Mouse (Mus musculus): ENCODE results near the gene Mrpl20. TPM values are rescaled to one million over a fixed set of nuclear protein-coding genes. Genes with fewer than 3 reads are reported as not detected.

Mrpl20 gene
- polyA plus RNA-seq, 1 experiment from 2014 or later, result 226 TPM

DNA sequence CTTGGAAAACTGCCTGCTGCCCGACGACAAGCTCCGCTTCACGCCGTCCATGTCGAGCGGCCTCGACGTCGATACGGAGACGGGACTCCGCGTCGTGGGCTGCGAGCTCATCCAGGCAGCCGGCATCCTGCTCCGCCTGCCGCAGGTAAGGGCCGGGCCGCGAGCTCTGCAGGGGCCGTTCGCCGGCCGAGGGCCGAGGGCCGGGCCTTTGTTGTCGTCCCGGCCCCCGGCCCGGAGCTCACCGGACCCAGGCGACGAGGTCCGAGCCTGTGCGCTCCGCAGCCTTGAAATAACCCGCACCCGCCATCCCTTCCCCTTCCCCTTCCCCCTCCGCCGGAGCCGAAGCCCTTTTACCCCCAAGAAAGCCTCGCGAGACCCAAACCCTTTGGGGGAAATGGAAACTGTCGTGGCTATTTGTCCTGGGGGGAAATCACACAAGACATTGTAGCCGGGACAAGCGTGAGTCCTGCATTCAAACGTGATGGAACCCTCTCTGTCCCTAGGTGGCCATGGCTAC lies 10.0 kb downstream of the Mrpl20 start:
- WGBS, result under 1% methylated on average over 44 of the region's 49 CpGs

DNA sequence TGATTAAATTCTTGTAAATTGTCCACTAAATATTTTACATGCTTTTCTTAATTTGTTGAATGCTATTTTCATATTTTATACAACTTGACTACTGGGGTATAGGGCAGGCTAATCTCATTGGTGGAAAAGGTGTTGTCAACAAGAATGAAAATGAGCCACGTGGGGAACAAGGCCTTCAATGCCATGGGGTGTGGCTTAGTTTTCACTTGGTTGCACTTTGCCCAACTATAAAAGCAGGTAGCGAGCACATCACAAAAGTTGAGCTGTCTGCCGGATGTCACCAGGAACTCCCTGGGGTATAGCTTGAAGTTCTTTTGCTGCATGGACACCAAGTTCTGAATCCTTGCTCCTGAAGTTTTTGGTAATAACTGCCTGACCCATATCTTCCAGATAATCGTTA lies 14.9 kb downstream of the Mrpl20 start:
- no peaks in the 10 kb centered on the region for H3K9me3 ChIP-seq (ENCODE audit: control insufficient read depth, low read length)
- H3K9ac ChIP-seq (ENCODE audit: low read depth, low read length), result no peak overlapping the region
- H3K36me3 ChIP-seq (ENCODE audit: control insufficient read depth, insufficient read depth, low read length), result peaks cover 89% of the 10 kb centered on the region
- no peaks in the 10 kb centered on the region for H3K27me3 ChIP-seq (ENCODE audit: control insufficient read depth, insufficient read depth, low read length)
- H3K4me2 ChIP-seq (replicated peaks; ENCODE audit: low read depth, low read length), result no peak overlapping the region
- no peak overlapping the region for H3K4me3 ChIP-seq (ENCODE audit: low read length)
- H3K27ac ChIP-seq (ENCODE audit: low read depth, low read length), result no peak overlapping the region
- no peak for ATAC-seq (ENCODE audit: low FRiP score, low TSS enrichment)
- 91% methylated on average over 4 of the region's 4 CpGs for WGBS
- peaks cover 10% of the 10 kb centered on the region for H3K4me1 ChIP-seq (ENCODE audit: control insufficient read depth, insufficient read depth, low read length)

More for the DNA sequence above, 10.0 kb downstream of the Mrpl20 start:
- peaks cover 10% of the 10 kb centered on the region for H3K4me1 ChIP-seq (ENCODE audit: control insufficient read depth, insufficient read depth, low read length)
- H3K4me2 ChIP-seq (replicated peaks; ENCODE audit: low read depth, low read length), result peak overlapping the region; percentile 92
- H3K9ac ChIP-seq (ENCODE audit: low read depth, low read length), result peak overlapping the region; percentile 100
- H3K27ac ChIP-seq (ENCODE audit: low read depth, low read length), result peak overlapping the region; percentile 91
- no peaks in the 10 kb centered on the region for H3K9me3 ChIP-seq (ENCODE audit: control insufficient read depth, low read length)
- peak overlapping the region; percentile 100 for H3K4me3 ChIP-seq (ENCODE audit: low read length)
- H3K27me3 ChIP-seq (ENCODE audit: control insufficient read depth, insufficient read depth, low read length), result no peaks in the 10 kb centered on the region
- peak; percentile 38 for ATAC-seq (ENCODE audit: low FRiP score, low TSS enrichment)
- H3K36me3 ChIP-seq (ENCODE audit: control insufficient read depth, insufficient read depth, low read length), result peaks cover 73% of the 10 kb centered on the region

DNA sequence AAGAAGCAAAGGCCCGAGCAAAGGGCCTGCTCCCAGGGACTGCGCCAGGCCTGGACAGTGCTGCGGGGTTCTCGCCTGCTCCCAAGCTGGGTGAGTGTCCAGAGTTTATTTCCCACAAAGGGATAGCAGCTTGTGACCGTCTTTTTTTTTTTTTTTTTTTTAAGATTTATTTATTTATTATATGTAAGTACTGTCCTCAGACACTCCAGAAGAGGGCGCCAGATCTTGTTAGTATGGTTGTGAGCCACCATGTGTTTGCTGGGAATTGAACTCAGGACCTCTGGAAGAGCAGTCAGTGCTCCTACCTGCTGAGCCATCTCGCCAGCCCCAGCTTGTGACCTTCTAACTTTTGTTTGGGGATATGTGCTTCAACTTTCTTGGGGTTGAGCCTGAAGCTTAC lies 18.3 kb downstream of the Mrpl20 start:
- no peak for ATAC-seq (ENCODE audit: low FRiP score, low TSS enrichment)
- no peak overlapping the region for H3K4me3 ChIP-seq (ENCODE audit: low read length)
- no peaks in the 10 kb centered on the region for H3K4me1 ChIP-seq (ENCODE audit: control insufficient read depth, insufficient read depth, low read length)
- 79% methylated on average over 7 of the region's 7 CpGs for WGBS
- H3K9me3 ChIP-seq (ENCODE audit: control insufficient read depth, low read length), result no peaks in the 10 kb centered on the region
- peaks cover 96% of the 10 kb centered on the region for H3K36me3 ChIP-seq (ENCODE audit: control insufficient read depth, insufficient read depth, low read length)
- no peaks in the 10 kb centered on the region for H3K27me3 ChIP-seq (ENCODE audit: control insufficient read depth, insufficient read depth, low read length)
- H3K9ac ChIP-seq (ENCODE audit: low read depth, low read length), result no peak overlapping the region
- no peak overlapping the region for H3K27ac ChIP-seq (ENCODE audit: low read depth, low read length)
- H3K4me2 ChIP-seq (replicated peaks; ENCODE audit: low read depth, low read length), result no peak overlapping the region

DNA sequence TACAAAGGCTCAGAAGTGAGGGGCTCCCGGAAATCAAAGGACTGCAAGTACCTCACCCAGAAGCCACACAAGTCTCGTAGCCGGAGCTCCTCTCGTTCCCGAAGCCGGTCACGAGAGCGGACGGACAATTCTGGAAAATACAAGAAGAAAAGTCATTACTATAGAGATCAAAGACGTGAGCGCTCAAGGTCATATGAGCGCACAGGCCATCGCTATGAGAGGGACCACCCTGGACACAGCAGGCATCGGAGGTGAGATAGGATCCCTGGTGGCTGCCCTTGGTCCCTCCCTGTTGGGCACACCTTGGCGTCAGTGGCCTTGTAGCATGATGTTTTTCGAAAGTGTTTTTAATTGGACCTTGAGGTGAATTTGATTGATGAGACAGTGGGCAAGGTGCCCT lies 20.8 kb downstream of the Mrpl20 start:
- WGBS, result 97% methylated on average over 16 of the region's 16 CpGs
- Histone ChIP-seq H3K4me2 (replicated peaks; ENCODE audit: low read depth, low read length) (no peak overlapping the region), H3K4me1 (ENCODE audit: control insufficient read depth, insufficient read depth, low read length) (no peaks in the 10 kb centered on the region), H3K27me3 (ENCODE audit: control insufficient read depth, insufficient read depth, low read length) (no peaks in the 10 kb centered on the region), H3K27ac (ENCODE audit: low read depth, low read length) (no peak overlapping the region), H3K9ac (ENCODE audit: low read depth, low read length) (no peak overlapping the region), H3K9me3 (ENCODE audit: control insufficient read depth, low read length) (no peaks in the 10 kb centered on the region), H3K4me3 (ENCODE audit: low read length) (no peak overlapping the region), H3K36me3 (ENCODE audit: control insufficient read depth, insufficient read depth, low read length) (peaks cover 84% of the 10 kb centered on the region)
- no peak for ATAC-seq (ENCODE audit: low FRiP score, low TSS enrichment)

DNA sequence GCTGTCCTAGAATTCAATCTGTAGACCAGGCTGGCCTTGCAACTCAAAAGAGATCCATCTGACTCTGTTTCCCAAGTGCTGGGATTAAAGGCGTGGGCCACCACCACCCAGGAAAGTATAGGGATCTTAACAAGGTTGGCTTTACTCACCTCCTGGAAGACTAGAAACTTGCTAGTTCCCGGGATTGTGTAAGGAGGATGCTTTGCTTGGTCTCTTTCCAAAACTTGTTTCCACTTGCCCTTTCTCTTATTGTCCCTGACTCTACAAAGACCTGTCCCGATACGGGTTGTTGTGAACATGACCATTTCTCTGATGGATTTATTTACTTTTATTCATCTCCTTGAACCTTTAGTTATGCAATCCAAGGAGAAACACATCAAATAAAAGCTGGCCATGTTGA lies 27.2 kb downstream of the Mrpl20 start:
- ATAC-seq (ENCODE audit: low FRiP score, low TSS enrichment), result no peak
- 92% methylated on average over 4 of the region's 4 CpGs for WGBS

DNA sequence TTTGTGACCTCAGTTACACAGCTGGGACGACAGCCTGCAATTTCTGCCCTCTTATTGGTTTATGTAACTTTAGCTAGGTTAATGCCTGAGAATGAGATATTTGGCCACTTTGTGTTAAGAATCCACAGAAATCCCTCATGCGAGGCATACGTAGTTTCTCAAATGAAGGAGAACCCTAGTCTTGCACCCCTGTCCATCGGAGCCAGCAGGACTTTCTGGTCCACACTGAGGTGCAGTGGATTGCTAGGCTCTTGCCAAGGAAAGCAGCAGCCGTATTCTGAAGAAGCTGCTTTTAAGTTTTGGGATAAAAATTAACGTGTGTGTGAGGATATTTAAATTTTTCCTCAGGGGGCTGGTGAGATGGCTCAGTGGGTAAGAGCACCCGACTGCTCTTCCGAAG lies 27.9 kb downstream of the Mrpl20 start:
- WGBS, result 50% methylated on average over 8 of the region's 8 CpGs
- Histone ChIP-seq H3K4me3 (ENCODE audit: low read length) (peak overlapping the region; percentile 91; the same call in 1 of the 2 replicates), H3K36me3 (ENCODE audit: control insufficient read depth, insufficient read depth, low read length) (peaks cover 18% of the 10 kb centered on the region)

More for the DNA sequence above, 27.2 kb downstream of the Mrpl20 start:
- H3K4me3 ChIP-seq (ENCODE audit: low read length), result no peak overlapping the region
- peaks cover 10% of the 10 kb centered on the region for H3K4me1 ChIP-seq (ENCODE audit: control insufficient read depth, insufficient read depth, low read length)
- no peak overlapping the region for H3K27ac ChIP-seq (ENCODE audit: low read depth, low read length)
- no peaks in the 10 kb centered on the region for H3K27me3 ChIP-seq (ENCODE audit: control insufficient read depth, insufficient read depth, low read length)
- H3K9me3 ChIP-seq (ENCODE audit: control insufficient read depth, low read length), result no peaks in the 10 kb centered on the region
- H3K9ac ChIP-seq (ENCODE audit: low read depth, low read length), result no peak overlapping the region
- H3K36me3 ChIP-seq (ENCODE audit: control insufficient read depth, insufficient read depth, low read length), result peaks cover 25% of the 10 kb centered on the region
- no peak overlapping the region for H3K4me2 ChIP-seq (replicated peaks; ENCODE audit: low read depth, low read length)

DNA sequence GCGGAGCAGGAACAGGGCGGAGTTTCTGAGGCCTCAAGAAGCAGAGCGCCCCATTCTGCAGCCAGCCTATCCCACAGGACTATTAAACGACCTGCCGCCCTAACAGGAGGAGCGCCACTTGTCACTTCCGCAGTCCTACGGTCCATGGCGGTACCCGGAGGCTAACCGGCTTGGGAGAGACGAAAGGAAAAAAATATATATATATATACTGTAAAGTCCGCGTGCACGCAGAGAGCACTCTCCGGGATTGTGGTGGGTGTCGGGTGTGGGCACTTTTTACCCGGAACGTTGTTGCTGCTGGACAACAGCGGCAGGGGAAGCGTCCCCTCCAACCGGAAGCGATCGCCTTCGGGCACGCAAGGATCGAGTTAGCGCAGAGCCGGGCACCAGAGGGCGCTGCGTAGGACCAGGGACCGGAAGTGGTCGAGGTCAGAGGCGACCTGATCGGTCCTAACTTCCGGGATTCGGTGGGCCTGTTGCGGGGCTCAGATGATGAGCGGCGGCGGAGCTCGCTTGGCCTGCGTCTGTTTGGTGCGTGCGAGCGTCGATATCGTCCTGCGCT lies 28.6 kb downstream of the Mrpl20 start, which contains the start of gene Aurkaip1:
TSS of gene Aurkaip1 (plus strand) at position 68 of the 562 bp plus-strand sequence.
- WGBS, result under 1% methylated on average over 49 of the region's 49 CpGs
- H3K27me3 ChIP-seq (ENCODE audit: control insufficient read depth, insufficient read depth, low read length), result no peaks in the 10 kb centered on the region
- peak within 1 kb of the TSS; percentile 91 for H3K4me3 ChIP-seq (ENCODE audit: low read length)
- H3K4me1 ChIP-seq (ENCODE audit: control insufficient read depth, insufficient read depth, low read length), result peaks cover 10% of the 10 kb centered on the region
- H3K27ac ChIP-seq (ENCODE audit: low read depth, low read length), result peak within 1 kb of the TSS; percentile 89
- no peaks in the 10 kb centered on the region for H3K9me3 ChIP-seq (ENCODE audit: control insufficient read depth, low read length)
- peaks cover 15% of the 10 kb centered on the region for H3K36me3 ChIP-seq (ENCODE audit: control insufficient read depth, insufficient read depth, low read length)
- peak within 1 kb of the TSS; percentile 93 for H3K4me2 ChIP-seq (replicated peaks; ENCODE audit: low read depth, low read length)
- H3K9ac ChIP-seq (ENCODE audit: low read depth, low read length), result peak within 1 kb of the TSS; percentile 88
- ATAC-seq (ENCODE audit: low FRiP score, low TSS enrichment), result peak; percentile 93

More for the DNA sequence above, 27.9 kb downstream of the Mrpl20 start:
- Histone ChIP-seq H3K4me1 (ENCODE audit: control insufficient read depth, insufficient read depth, low read length) (peaks cover 10% of the 10 kb centered on the region), H3K9ac (ENCODE audit: low read depth, low read length) (no peak overlapping the region), H3K27ac (ENCODE audit: low read depth, low read length) (no peak overlapping the region), H3K27me3 (ENCODE audit: control insufficient read depth, insufficient read depth, low read length) (no peaks in the 10 kb centered on the region), H3K4me2 (replicated peaks; ENCODE audit: low read depth, low read length) (peak overlapping the region; percentile 93), H3K9me3 (ENCODE audit: control insufficient read depth, low read length) (no peaks in the 10 kb centered on the region)
- no peak for ATAC-seq (ENCODE audit: low FRiP score, low TSS enrichment)

DNA sequence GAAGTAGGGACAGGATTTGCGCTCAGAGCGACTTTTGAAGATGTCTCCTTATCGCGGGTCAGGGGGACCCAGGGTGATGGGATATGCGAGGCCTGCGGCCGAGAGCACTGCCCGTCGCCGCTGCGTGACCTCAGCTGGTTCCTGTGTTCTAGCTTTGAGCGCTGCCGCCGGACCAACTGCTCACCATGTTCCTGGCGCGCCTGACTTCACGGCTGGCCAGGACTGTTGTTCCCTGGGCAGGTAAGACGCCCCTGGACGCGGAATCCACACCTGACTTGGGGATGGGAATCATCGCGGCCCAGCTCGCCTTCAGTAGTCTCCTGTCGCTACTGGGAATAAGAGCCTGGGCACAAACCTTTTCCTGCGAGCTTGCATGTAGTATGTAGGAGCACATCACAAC lies 29.2 kb downstream of the Mrpl20 start:
- H3K9ac ChIP-seq (ENCODE audit: low read depth, low read length), result peak overlapping the region; percentile 88

DNA sequence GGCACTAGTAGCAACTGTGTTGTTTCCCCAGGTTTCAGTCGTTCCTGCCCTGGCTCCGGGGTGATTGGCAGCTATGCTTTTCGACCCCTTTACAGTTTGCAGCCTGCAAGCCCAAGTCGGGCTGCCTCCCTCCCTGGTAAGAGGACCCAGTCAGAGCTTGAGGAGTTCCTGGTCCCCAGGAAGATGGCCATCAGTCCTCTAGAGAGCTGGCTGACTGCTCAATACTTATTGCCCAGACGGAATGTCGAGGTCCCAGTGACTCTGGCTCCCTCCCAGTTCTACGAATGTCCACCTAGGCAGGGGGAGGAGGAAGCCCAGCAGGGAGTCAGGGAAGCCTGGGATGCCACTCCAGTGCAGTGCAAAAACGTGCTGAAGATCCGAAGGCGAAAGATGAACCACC lies 29.6 kb downstream of the Mrpl20 start:
- Histone ChIP-seq H3K4me3 (ENCODE audit: low read length) (peak overlapping the region; percentile 91), H3K27ac (ENCODE audit: low read depth, low read length) (no peak overlapping the region), H3K27me3 (ENCODE audit: control insufficient read depth, insufficient read depth, low read length) (no peaks in the 10 kb centered on the region), H3K36me3 (ENCODE audit: control insufficient read depth, insufficient read depth, low read length) (peaks cover 9% of the 10 kb centered on the region), H3K9me3 (ENCODE audit: control insufficient read depth, low read length) (no peaks in the 10 kb centered on the region), H3K9ac (ENCODE audit: low read depth, low read length) (peak overlapping the region; percentile 88), H3K4me1 (ENCODE audit: control insufficient read depth, insufficient read depth, low read length) (peaks cover 10% of the 10 kb centered on the region), H3K4me2 (replicated peaks; ENCODE audit: low read depth, low read length) (peak overlapping the region; percentile 93)
- ATAC-seq (ENCODE audit: low FRiP score, low TSS enrichment), result no peak
- WGBS, result 57% methylated on average over 10 of the region's 10 CpGs

More for the DNA sequence above, 29.2 kb downstream of the Mrpl20 start:
- Histone ChIP-seq H3K9me3 (ENCODE audit: control insufficient read depth, low read length) (no peaks in the 10 kb centered on the region), H3K27ac (ENCODE audit: low read depth, low read length) (peak overlapping the region; percentile 89), H3K4me1 (ENCODE audit: control insufficient read depth, insufficient read depth, low read length) (peaks cover 10% of the 10 kb centered on the region), H3K4me2 (replicated peaks; ENCODE audit: low read depth, low read length) (peak overlapping the region; percentile 93), H3K27me3 (ENCODE audit: control insufficient read depth, insufficient read depth, low read length) (no peaks in the 10 kb centered on the region), H3K36me3 (ENCODE audit: control insufficient read depth, insufficient read depth, low read length) (peaks cover 12% of the 10 kb centered on the region), H3K4me3 (ENCODE audit: low read length) (peak overlapping the region; percentile 91)
- peak; percentile 22; the same call in 1 of the 2 replicates for ATAC-seq (ENCODE audit: low FRiP score, low TSS enrichment)
- WGBS, result under 1% methylated on average over 25 of the region's 25 CpGs

All from kidney, embryonic 14.5 days (tissue).